Mouse (Mus musculus): ENCODE measurements around the gene Zfp786.
A peak's percentile ranks its signal among the peaks of the same experiment; 100 is the strongest.

Zfp786 gene

GRCm38 (mm10) chr6:47819626-47820325 lies 10.9 kb downstream of the Zfp786 start:
- peak; percentile 83 for DNase-seq

- DNase-seq = no peak
Measured at GRCm38 (mm10) chr6:47818721-47819120, 11.9 kb downstream of the Zfp786 start.

GRCm38 (mm10) chr6:47816151-47816550 lies 14.5 kb downstream of the Zfp786 start:
- no peak for DNase-seq

GRCm38 (mm10) chr6:47813257-47813878 lies 17.3 kb downstream of the Zfp786 start, which contains the start of gene Pdia4:
TSS of gene Pdia4 (minus strand) at chr6:47813430.
- DNase-seq = peak; percentile 100

- peak; percentile 57 for DNase-seq
Measured at GRCm38 (mm10) chr6:47812271-47812915, 18.3 kb downstream of the Zfp786 start.

GRCm38 (mm10) chr6:47811324-47811723 lies 19.3 kb downstream of the Zfp786 start:
- peak; percentile 70 for DNase-seq

- peak; percentile 42 for DNase-seq
Measured at GRCm38 (mm10) chr6:47810181-47810580, 20.5 kb downstream of the Zfp786 start.

GRCm38 (mm10) chr6:47809053-47809452 lies 21.6 kb downstream of the Zfp786 start:
- DNase-seq = peak; percentile 76

- peak; percentile 55 for DNase-seq
Measured at GRCm38 (mm10) chr6:47808545-47808944, 22.1 kb downstream of the Zfp786 start.

GRCm38 (mm10) chr6:47807419-47807818 lies 23.2 kb downstream of the Zfp786 start:
- DNase-seq = no peak

GRCm38 (mm10) chr6:47805520-47805919 lies 25.1 kb downstream of the Zfp786 start:
- peak; percentile 76 for DNase-seq

GRCm38 (mm10) chr6:47799079-47799478 lies 31.6 kb downstream of the Zfp786 start:
- peak; percentile 92 for DNase-seq

GRCm38 (mm10) chr6:47794106-47794830 lies 36.4 kb downstream of the Zfp786 start:
- peak; percentile 84 for DNase-seq

GRCm38 (mm10) chr6:47793284-47793683 lies 37.4 kb downstream of the Zfp786 start:
- DNase-seq = peak; percentile 55

GRCm38 (mm10) chr6:47792533-47792932 lies 38.1 kb downstream of the Zfp786 start:
- peak; percentile 88 for DNase-seq

- peak; percentile 95 for DNase-seq
Measured at GRCm38 (mm10) chr6:47790745-47791144, 39.9 kb downstream of the Zfp786 start.

GRCm38 (mm10) chr6:47788821-47789220 lies 41.8 kb downstream of the Zfp786 start:
- no peak for DNase-seq

GRCm38 (mm10) chr6:47787941-47788736 lies 42.5 kb downstream of the Zfp786 start:
- DNase-seq = peak; percentile 99

GRCm38 (mm10) chr6:47784707-47785412 lies 45.8 kb downstream of the Zfp786 start:
- DNase-seq = peak; percentile 66

GRCm38 (mm10) chr6:47781091-47781968 lies 49.3 kb downstream of the Zfp786 start:
- peak; percentile 86 for DNase-seq

Measured in heart, adult 11 months (tissue).